Mouse (Mus musculus) ES-Bruce4 (cell line): ENCODE measurements around the gene Pcbp4. TPM values are rescaled to one million over a fixed set of nuclear protein-coding genes. Genes with fewer than 3 reads are reported as not detected.

Experiments
- H3K27ac ChIP-seq: 2 replicates; pipeline ENCODE4 v1.5.1; 2012; ENCODE audit warnings: low read length, inconsistent platforms; ENCODE audit not compliant: insufficient read depth
- H3K27me3 ChIP-seq: 2 replicates; pipeline ENCODE4 v1.6.1; 2012; ENCODE audit warnings: mild to moderate bottlenecking, low read length, inconsistent platforms; ENCODE audit not compliant: control insufficient read depth, poor library complexity, insufficient read depth, severe bottlenecking
- H3K36me3 ChIP-seq: 2 replicates; pipeline ENCODE4 v1.6.1; 2012; ENCODE audit warnings: inconsistent platforms, mild to moderate bottlenecking, low read length, moderate library complexity; ENCODE audit not compliant: control insufficient read depth, poor library complexity, insufficient read depth, severe bottlenecking
- H3K4me1 ChIP-seq: one replicate; pipeline ENCODE4 v1.8.1; 2011; ENCODE audit warnings: low read length; ENCODE audit not compliant: control insufficient read depth, insufficient read depth
- H3K4me3 ChIP-seq: 2 replicates; pipeline ENCODE4 v1.5.1; 2011; ENCODE audit warnings: low read depth, mild to moderate bottlenecking, low read length
- H3K9ac ChIP-seq: 2 replicates; pipeline ENCODE4 v1.6.1; 2012; ENCODE audit warnings: low read depth, mild to moderate bottlenecking, inconsistent platforms; ENCODE audit not compliant: poor library complexity, severe bottlenecking
- H3K9me3 ChIP-seq: replicated peaks from 2 replicates; pipeline ENCODE4 v1.6.1; 2012; ENCODE audit warnings: mild to moderate bottlenecking, low read length, inconsistent platforms; ENCODE audit not compliant: control insufficient read depth, poor library complexity, insufficient read depth, severe bottlenecking
- CTCF ChIP-seq: IDR thresholded peaks from one replicate; pipeline ENCODE4 v1.8.1; 2011; ENCODE audit warnings: low read depth, low read length
- EP300 ChIP-seq: IDR thresholded peaks from 2 replicates; pipeline ENCODE4 v1.6.1; 2011; ENCODE audit warnings: low read depth, low read length; ENCODE audit not compliant: insufficient read depth
- POLR2A ChIP-seq: IDR thresholded peaks from one replicate; pipeline ENCODE4 v1.8.1; 2011; ENCODE audit warnings: low read length; ENCODE audit not compliant: insufficient read depth
- polyA plus RNA-seq: library from polyadenylated mRNA; stranded (reverse); fragments of >200 nt; gene quantifications from 2 replicates; pipeline ENCODE4 v1.2.4, GENCODE M21; 2011; ENCODE audit warnings: low read depth; ENCODE audit not compliant: missing spikeins, insufficient read depth, insufficient read length

Gene Pcbp4
- polyA plus RNA-seq, 1 experiment: 99.2 TPM

DNA sequence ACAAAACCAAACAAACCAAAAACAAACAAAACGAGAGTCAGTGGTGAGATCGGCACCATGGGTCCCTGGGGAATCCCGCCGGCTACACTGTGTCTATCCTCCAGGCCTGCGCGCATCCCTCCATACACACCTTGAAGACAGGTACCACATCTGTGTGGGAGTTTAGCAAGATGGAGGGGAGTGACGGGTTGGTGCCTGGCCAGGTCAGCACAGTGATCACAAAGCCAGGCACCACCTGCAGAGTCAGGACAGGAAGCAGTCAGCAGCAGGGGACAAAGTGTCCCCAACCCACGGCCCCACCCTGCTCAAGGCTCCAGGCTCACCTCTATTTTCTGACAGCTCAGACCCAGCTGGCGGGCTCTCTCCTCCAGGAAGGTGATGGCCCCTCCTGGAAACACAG, 16.5 kb upstream of the Pcbp4 start:
- Histone ChIP-seq H3K36me3 (peaks cover 25% of the 10 kb centered on the region), H3K27me3 (no peaks in the 10 kb centered on the region), H3K4me1 (no peaks in the 10 kb centered on the region), H3K9ac (no peak overlapping the region), H3K4me3 (no peak overlapping the region), H3K9me3 (no peaks in the 10 kb centered on the region), H3K27ac (no peak overlapping the region)
- TF ChIP-seq EP300 (no peak), POLR2A (no peak), CTCF (no peak)

DNA sequence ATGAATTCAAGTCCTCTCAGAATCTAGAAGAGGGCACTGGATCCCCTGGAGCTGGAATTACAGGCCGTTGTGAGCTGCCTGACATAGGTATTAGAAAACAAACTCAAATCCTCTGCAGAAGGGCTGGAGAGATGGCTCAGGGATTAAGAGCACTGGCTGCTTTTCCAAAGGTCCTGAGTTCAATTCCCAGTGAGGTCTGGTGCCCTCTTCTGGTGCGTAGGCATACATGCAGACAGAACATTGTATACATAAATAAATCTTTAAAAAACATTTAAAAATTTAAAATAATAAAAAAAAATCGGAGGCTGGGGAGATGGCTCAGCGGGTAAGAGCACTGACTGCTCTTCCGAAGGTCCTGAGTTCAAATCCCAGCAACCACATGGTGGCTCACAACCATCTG, 10.4 kb upstream of the Pcbp4 start:
- Histone ChIP-seq H3K4me3 (no peak overlapping the region), H3K27ac (no peak overlapping the region), H3K9ac (no peak overlapping the region), H3K4me1 (no peaks in the 10 kb centered on the region), H3K36me3 (no peaks in the 10 kb centered on the region), H3K9me3 (no peaks in the 10 kb centered on the region), H3K27me3 (no peaks in the 10 kb centered on the region)
- TF ChIP-seq CTCF (peak; percentile 11), POLR2A (no peak), EP300 (no peak)

DNA sequence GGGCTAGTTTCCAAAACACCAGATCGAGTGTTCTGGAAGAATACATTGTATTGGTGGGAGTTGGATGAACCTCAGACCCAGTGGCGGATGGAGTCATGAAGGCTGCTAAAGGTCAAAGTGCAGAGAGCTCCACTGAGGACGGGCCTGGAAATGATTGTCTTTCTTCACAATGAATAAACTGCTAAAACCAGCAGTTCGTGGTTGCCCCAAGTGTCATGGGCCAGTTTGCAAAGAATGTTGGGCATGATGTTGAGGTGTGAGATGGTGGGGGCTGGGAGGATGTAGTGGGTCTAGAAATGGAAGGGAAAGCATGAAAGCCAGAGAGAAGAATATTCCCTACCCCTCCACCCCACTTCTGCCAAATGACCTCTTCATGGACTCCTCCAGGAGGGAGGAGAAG, 8.3 kb upstream of the Pcbp4 start:
- Histone ChIP-seq H3K36me3 (no peaks in the 10 kb centered on the region), H3K9ac (no peak overlapping the region), H3K9me3 (no peaks in the 10 kb centered on the region), H3K27me3 (no peaks in the 10 kb centered on the region), H3K4me1 (peaks cover 2% of the 10 kb centered on the region), H3K27ac (no peak overlapping the region), H3K4me3 (no peak overlapping the region)
- TF ChIP-seq EP300 (no peak), POLR2A (no peak), CTCF (no peak)

DNA sequence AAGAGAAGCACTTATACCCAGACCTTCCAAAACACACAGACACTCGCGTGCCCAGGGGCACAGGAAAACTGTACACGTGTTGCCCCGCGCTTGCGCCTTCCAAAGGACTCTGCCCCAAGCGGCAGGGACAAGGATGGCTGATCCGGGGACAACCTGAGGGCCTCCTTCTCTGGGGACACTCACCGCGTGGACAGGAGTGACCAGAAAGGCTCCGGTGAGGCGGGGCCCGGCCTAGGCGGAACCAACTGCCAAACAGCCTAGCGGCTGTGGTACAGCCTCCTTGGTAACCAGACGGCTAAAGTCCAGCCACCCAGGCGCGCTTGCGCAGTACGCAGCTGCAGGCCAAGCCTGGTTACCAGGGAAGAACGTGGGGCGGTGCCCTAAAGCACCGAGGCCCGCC, 5.7 kb upstream of the Pcbp4 start, which contains the start of the genes Abhd14b and Abhd14a:
TSS of gene Abhd14b (plus strand) at position 112 of the 400 bp plus-strand sequence.
TSS of gene Abhd14a (minus strand) at position 331 of the 400 bp plus-strand sequence.
- Histone ChIP-seq H3K9me3 (no peaks in the 10 kb centered on the region), H3K4me3 (peak within 1 kb of the TSS; percentile 74), H3K27me3 (no peaks in the 10 kb centered on the region), H3K27ac (peak within 1 kb of the TSS; percentile 12; the same call in 1 of the 2 replicates), H3K4me1 (peaks cover 6% of the 10 kb centered on the region), H3K9ac (peak within 1 kb of the TSS; percentile 51), H3K36me3 (no peaks in the 10 kb centered on the region)
- TF ChIP-seq EP300 (no peak), CTCF (no peak), POLR2A (no peak)

DNA sequence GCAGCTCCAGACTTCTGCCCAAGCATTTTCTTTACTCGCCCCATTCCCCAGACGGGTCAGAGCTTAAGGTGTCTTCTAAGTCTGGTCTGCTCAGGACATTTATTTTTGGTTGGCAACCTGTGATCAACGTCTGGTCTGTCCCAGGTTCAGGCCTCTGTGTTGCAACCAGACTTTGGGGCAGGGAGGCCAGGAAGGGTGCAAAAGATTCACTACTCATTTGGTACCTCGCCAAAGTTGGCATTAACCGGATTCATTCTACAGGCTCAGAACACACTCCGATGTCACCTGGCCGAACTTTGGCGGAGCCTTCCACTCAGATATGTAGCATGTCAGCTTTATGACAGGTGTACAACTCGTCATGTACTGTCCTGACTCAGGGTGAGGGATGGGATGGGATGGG, 5.1 kb upstream of the Pcbp4 start:
- TF ChIP-seq POLR2A (no peak), EP300 (no peak), CTCF (no peak)
- Histone ChIP-seq H3K9me3 (no peaks in the 10 kb centered on the region), H3K4me1 (peaks cover 6% of the 10 kb centered on the region), H3K4me3 (no peak overlapping the region), H3K27ac (peak overlapping the region; percentile 12; the same call in 1 of the 2 replicates), H3K9ac (peak overlapping the region; percentile 42; the same call in 1 of the 2 replicates), H3K27me3 (no peaks in the 10 kb centered on the region), H3K36me3 (no peaks in the 10 kb centered on the region)

DNA sequence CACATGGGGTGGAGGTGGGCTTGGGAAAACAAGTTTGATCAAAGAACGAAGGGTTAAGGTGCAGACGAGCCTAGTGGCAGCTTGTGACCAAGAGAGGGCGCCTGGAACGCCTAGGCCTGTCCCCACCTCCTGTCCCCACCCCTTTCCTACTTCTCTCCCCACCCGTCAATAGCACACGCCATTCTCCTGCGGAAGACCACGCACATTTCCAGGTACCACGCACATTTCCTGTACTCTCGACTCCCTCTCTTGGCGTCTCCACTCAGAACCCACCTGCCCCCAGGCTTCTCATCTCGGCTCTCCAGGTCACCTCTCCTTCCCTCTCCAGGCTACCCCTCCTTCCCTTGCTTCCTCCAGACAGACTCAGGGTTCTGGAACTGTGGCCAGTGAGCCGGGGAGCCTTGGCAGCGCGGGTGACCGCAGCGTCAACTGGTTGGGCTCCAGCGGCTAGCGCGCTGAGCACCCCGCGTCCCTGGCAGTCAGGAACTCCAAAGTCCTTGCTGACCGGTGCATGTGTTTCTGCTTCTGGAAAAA, 4.5 kb upstream of the Pcbp4 start:
- H3K9me3 ChIP-seq: no peaks in the 10 kb centered on the region
- peaks cover 6% of the 10 kb centered on the region for H3K4me1 ChIP-seq
- peak overlapping the region; percentile 74 for H3K4me3 ChIP-seq
- H3K27me3 ChIP-seq: no peaks in the 10 kb centered on the region
- TF ChIP-seq POLR2A (no peak), CTCF (peak; percentile 90), EP300 (0 out of 2 replicates have a peak, but pooled peaks have one; percentile 46)
- no peaks in the 10 kb centered on the region for H3K36me3 ChIP-seq
- peak overlapping the region; percentile 12; the same call in 1 of the 2 replicates for H3K27ac ChIP-seq
- H3K9ac ChIP-seq: peak overlapping the region; percentile 42
